Mouse (Mus musculus) heart, postnatal 36 days (tissue): Measurements from ENCODE around the gene Foxc1. TPM values are rescaled to one million over a fixed set of nuclear protein-coding genes. Genes with fewer than 3 reads are reported as not detected.

Source experiments
- DNase-seq, 2 experiments: peaks; one replicate each; pipeline ENCODE4 v3.0.0; 2021 to 2022
- intact Hi-C: fragments of 180-260 bp; cut with DNase I; formaldehyde crosslinking; loops from one replicate; pipeline ENCODE4 v1.15.1; 2025
- total RNA-seq, 2 experiments: library from RNA; stranded (reverse); gene quantifications; 2 replicates each; pipeline ENCODE4 v1.2.3; 2021

Foxc1 gene
- total RNA-seq, 2 experiments from 2014 or later, result 5.0 to 5.1 TPM

- DNase-seq, result no peak
Observed at GRCm38 (mm10) chr13:31804571-31804970, 1.9 kb upstream of the Foxc1 start.

GRCm38 (mm10) chr13:31805831-31806427 lies 504 bp upstream of the Foxc1 start:
- intact Hi-C loops, result loop anchor here (5.0 kb wide), 2 partner anchors 111 to 211 kb away; no protein-coding TSS in a partner anchor

More at GRCm38 (mm10) chr13:31804571-31804970, 1.9 kb upstream of the Foxc1 start:
- intact Hi-C loops, result loop anchor here (5.0 kb wide), 2 partner anchors 798 to 858 kb away; no protein-coding TSS in a partner anchor

GRCm38 (mm10) chr13:31806890-31807735 lies 680 bp downstream of the Foxc1 start:
- intact Hi-C loops, result loop anchor here (5.0 kb wide), 2 partner anchors 110 to 210 kb away; no protein-coding TSS in a partner anchor
- peak in 1 of 2 experiments; percentile 69 for DNase-seq

More at GRCm38 (mm10) chr13:31805831-31806427, 504 bp upstream of the Foxc1 start:
- no peak for DNase-seq

- DNase-seq, result peak in 1 of 2 experiments; percentile 50
- intact Hi-C loops, result loop anchor here (2.0 to 5.0 kb wide), 3 partner anchors 110 to 531 kb away; partner anchors contain the start of gene Gmds
Observed at GRCm38 (mm10) chr13:31807736-31808115, 1.3 kb downstream of the Foxc1 start.

GRCm38 (mm10) chr13:31808116-31808803 lies 1.8 kb downstream of the Foxc1 start:
- intact Hi-C loops, result loop anchor here (2.0 to 5.0 kb wide), 3 partner anchors 109 to 531 kb away; partner anchors contain the start of gene Gmds
- peak; percentile 66 to 70 for DNase-seq

GRCm38 (mm10) chr13:31808804-31809420 lies 2.5 kb downstream of the Foxc1 start:
- intact Hi-C loops, result loop anchor here (2.0 to 5.0 kb wide), 3 partner anchors 108 to 530 kb away; partner anchors contain the start of gene Gmds
- DNase-seq, result no peak

- intact Hi-C loops, result loop anchor here (2.0 to 5.0 kb wide), 3 partner anchors 108 to 529 kb away; partner anchors contain the start of gene Gmds
- DNase-seq, result no peak
Observed at GRCm38 (mm10) chr13:31809701-31810100, 3.3 kb downstream of the Foxc1 start.

- intact Hi-C loops, result no loop called here
- no peak for DNase-seq
Observed at GRCm38 (mm10) chr13:31810375-31810692, 3.9 kb downstream of the Foxc1 start.

- DNase-seq, result peak; percentile 43 to 57
- intact Hi-C loops, result no loop called here
Observed at GRCm38 (mm10) chr13:31810693-31811541, 4.5 kb downstream of the Foxc1 start.

- intact Hi-C loops, result no loop called here
- DNase-seq, result no peak
Observed at GRCm38 (mm10) chr13:31811542-31812021, 5.1 kb downstream of the Foxc1 start.

GRCm38 (mm10) chr13:31812701-31813100 lies 6.3 kb downstream of the Foxc1 start:
- intact Hi-C loops, result no loop called here
- no peak for DNase-seq

- intact Hi-C loops, result no loop called here
Observed at GRCm38 (mm10) chr13:31815383-31816003, 9.1 kb downstream of the Foxc1 start.

GRCm38 (mm10) chr13:31818337-31818736 lies 11.9 kb downstream of the Foxc1 start:
- intact Hi-C loops, result no loop called here
- DNase-seq, result no peak

More at GRCm38 (mm10) chr13:31815383-31816003, 9.1 kb downstream of the Foxc1 start:
- no peak for DNase-seq

GRCm38 (mm10) chr13:31819664-31820405 lies 13.4 kb downstream of the Foxc1 start:
- intact Hi-C loops, result no loop called here

GRCm38 (mm10) chr13:31820587-31821017 lies 14.2 kb downstream of the Foxc1 start:
- DNase-seq, result peak; percentile 50 to 67

More at GRCm38 (mm10) chr13:31819664-31820405, 13.4 kb downstream of the Foxc1 start:
- no peak for DNase-seq

GRCm38 (mm10) chr13:31821050-31821449 lies 14.6 kb downstream of the Foxc1 start:
- intact Hi-C loops, result no loop called here
- no peak for DNase-seq

More at GRCm38 (mm10) chr13:31820587-31821017, 14.2 kb downstream of the Foxc1 start:
- intact Hi-C loops, result no loop called here

- no peak for DNase-seq
- intact Hi-C loops, result no loop called here
Observed at GRCm38 (mm10) chr13:31823316-31823715, 16.9 kb downstream of the Foxc1 start.

GRCm38 (mm10) chr13:31825180-31825579 lies 18.7 kb downstream of the Foxc1 start:
- DNase-seq, result no peak
- intact Hi-C loops, result no loop called here
